Mouse (Mus musculus) E14TG2a.4 (cell line): ENCODE measurements at regions not wholly inside any gene's neighbourhood (a gene's known extent, or its start where the extent isn't known, plus 50 kb on each side); places are given as distances from the start of the nearest gene placed in this dataset.

Experiments used
- CTCF ChIP-seq: conservative IDR thresholded peaks from 2 replicates; pipeline ENCODE4 v1.5.1; 2014; ENCODE audit warnings: low read length
- NANOG ChIP-seq: IDR thresholded peaks from 2 replicates; pipeline ENCODE4 v1.6.1; 2014; ENCODE audit warnings: borderline replicate concordance, low read length, mixed read lengths
- POU5F1 ChIP-seq: IDR thresholded peaks from 2 replicates; pipeline ENCODE4 v1.6.1; 2014; ENCODE audit warnings: low read length, borderline replicate concordance

- TF ChIP-seq CTCF (no peak), NANOG (no peak), POU5F1 (no peak)
Observed at GRCm38 (mm10) chr7:64024253-64024652, 85.5 kb upstream of the Klf13 start.
